Mouse (Mus musculus): ENCODE measurements around the gene Tdrd3. TPM values are rescaled to one million over a fixed set of nuclear protein-coding genes. Genes with fewer than 3 reads are reported as not detected.

Gene Tdrd3
- polyA plus RNA-seq, 1 experiment from 2014 or later: 46.8 TPM

DNA sequence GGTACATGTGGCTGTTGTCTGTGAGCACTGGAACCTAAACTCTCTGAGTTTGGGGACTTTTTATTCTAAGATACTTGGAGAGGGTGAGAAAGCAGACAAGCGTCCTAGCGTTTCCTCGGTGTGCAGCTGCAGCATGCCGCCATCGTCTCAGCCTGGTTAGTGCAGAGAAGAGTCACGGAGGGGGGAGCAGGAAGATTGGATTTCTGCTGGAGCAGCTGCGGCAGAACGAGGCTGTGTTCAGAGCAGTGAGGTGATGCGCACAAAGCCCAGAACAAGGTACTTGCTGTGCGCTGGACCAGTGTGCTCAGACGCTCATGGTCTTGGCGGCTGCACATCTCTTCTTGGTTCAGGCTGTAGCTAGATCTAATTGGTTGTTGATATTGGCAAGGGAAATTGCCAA, 51.1 kb downstream of the Tdrd3 start:
- Histone ChIP-seq H3K9me3 (ENCODE audit: control insufficient read depth, low read length) (no peaks in the 10 kb centered on the region), H3K36me3 (ENCODE audit: control insufficient read depth, insufficient read depth, low read length) (no peaks in the 10 kb centered on the region), H3K27ac (ENCODE audit: low read depth, low read length) (no peak overlapping the region), H3K4me2 (ENCODE audit: low read depth, low read length) (no peak overlapping the region), H3K4me3 (ENCODE audit: low read depth, low read length) (no peak overlapping the region), H3K4me1 (ENCODE audit: control insufficient read depth, insufficient read depth, low read length) (no peaks in the 10 kb centered on the region), H3K9ac (replicated peaks; ENCODE audit: low read depth, low read length) (no peak overlapping the region), H3K27me3 (ENCODE audit: control insufficient read depth, insufficient read depth, low read length) (no peaks in the 10 kb centered on the region)
- 82% methylated on average over 12 of the region's 12 CpGs for WGBS
- ATAC-seq (ENCODE audit: low read depth): peak; percentile 46; the same call in 1 of the 2 replicates

DNA sequence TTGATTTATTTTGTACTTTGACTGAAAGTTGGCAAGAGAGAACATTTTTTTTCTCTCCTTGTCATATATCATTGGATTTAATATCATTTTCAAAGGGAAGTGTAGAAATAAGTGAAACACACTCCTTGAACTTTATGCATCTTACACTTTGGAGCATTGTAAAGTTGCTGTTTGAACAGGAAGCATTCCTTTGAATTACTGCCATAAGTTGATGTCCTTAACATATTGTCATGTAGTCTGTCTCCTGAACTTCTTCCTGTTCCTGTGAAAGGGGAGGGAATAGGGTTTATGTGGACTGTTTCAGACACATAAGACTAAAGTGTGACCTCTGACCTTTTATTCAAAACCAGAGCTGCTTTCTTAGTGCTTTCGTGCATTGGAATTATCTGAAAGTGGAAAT, 55.1 kb downstream of the Tdrd3 start:
- no peak overlapping the region for H3K27ac ChIP-seq (ENCODE audit: low read depth, low read length)
- no peaks in the 10 kb centered on the region for H3K27me3 ChIP-seq (ENCODE audit: control insufficient read depth, insufficient read depth, low read length)
- H3K9ac ChIP-seq (replicated peaks; ENCODE audit: low read depth, low read length): no peak overlapping the region
- H3K4me1 ChIP-seq (ENCODE audit: control insufficient read depth, insufficient read depth, low read length): no peaks in the 10 kb centered on the region
- H3K4me2 ChIP-seq (ENCODE audit: low read depth, low read length): no peak overlapping the region
- H3K4me3 ChIP-seq (ENCODE audit: low read depth, low read length): no peak overlapping the region
- WGBS: 82% methylated on average over 1 of the region's 1 CpGs
- no peaks in the 10 kb centered on the region for H3K9me3 ChIP-seq (ENCODE audit: control insufficient read depth, low read length)
- ATAC-seq (ENCODE audit: low read depth): no peak
- H3K36me3 ChIP-seq (ENCODE audit: control insufficient read depth, insufficient read depth, low read length): no peaks in the 10 kb centered on the region

DNA sequence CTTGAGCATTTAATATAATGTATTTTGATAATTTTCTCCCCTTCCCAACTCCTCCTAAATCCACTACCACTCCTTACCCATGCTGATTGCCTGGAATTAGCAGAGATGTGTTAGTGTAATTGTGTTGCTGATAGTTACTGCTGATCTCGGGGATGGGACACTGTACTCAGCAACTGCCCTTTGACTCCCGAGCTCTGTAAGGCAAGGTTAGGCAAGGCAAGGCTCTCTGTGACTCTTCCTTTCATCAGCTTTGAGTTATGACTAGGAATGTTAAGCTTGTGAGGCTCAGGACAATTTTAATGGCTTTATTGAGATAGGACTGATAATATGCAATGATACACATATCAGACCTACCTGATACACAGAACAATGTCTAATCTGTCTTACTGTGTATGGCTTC, 56.3 kb downstream of the Tdrd3 start:
- no peak for ATAC-seq (ENCODE audit: low read depth)
- H3K27ac ChIP-seq (ENCODE audit: low read depth, low read length): no peak overlapping the region
- no peaks in the 10 kb centered on the region for H3K27me3 ChIP-seq (ENCODE audit: control insufficient read depth, insufficient read depth, low read length)
- 69% methylated on average over 2 of the region's 2 CpGs for WGBS
- no peak overlapping the region for H3K4me3 ChIP-seq (ENCODE audit: low read depth, low read length)
- no peak overlapping the region for H3K9ac ChIP-seq (replicated peaks; ENCODE audit: low read depth, low read length)
- no peaks in the 10 kb centered on the region for H3K9me3 ChIP-seq (ENCODE audit: control insufficient read depth, low read length)
- no peak overlapping the region for H3K4me2 ChIP-seq (ENCODE audit: low read depth, low read length)
- no peaks in the 10 kb centered on the region for H3K4me1 ChIP-seq (ENCODE audit: control insufficient read depth, insufficient read depth, low read length)
- no peaks in the 10 kb centered on the region for H3K36me3 ChIP-seq (ENCODE audit: control insufficient read depth, insufficient read depth, low read length)

DNA sequence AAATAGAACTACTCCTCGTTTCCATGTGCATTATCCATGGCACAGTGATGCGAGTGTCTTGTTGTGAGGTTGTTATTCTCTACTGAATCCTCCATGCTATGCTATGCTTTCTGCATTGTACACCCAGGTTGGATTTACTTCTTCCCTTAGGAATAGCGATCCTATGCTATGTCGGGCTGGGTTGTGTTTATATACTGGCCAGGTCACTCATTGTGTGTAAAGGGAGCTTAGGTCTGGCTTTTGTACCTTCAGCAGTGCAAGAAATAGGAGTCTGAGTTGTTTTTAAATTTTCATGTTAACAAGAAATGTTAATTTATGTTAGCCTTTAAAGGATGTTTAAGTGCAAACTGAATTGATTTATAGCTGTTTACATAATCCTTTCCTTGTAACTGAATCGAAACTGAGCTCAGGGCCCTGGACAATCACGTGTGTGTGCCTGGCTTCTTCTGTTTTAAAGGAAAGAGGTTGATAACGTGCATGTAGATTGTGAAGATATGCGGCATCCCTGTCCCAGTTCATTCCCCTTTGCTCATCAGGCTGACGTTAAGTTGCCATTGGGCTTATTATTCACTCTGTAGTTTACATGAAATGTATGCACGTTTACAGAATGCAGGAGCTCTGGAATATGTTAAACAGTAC, 59.4 kb downstream of the Tdrd3 start:
- no peaks in the 10 kb centered on the region for H3K9me3 ChIP-seq (ENCODE audit: control insufficient read depth, low read length)
- H3K27ac ChIP-seq (ENCODE audit: low read depth, low read length): no peak overlapping the region
- H3K9ac ChIP-seq (replicated peaks; ENCODE audit: low read depth, low read length): no peak overlapping the region
- H3K4me1 ChIP-seq (ENCODE audit: control insufficient read depth, insufficient read depth, low read length): no peaks in the 10 kb centered on the region
- ATAC-seq (ENCODE audit: low read depth): no peak
- no peak overlapping the region for H3K4me3 ChIP-seq (ENCODE audit: low read depth, low read length)
- no peaks in the 10 kb centered on the region for H3K27me3 ChIP-seq (ENCODE audit: control insufficient read depth, insufficient read depth, low read length)
- H3K4me2 ChIP-seq (ENCODE audit: low read depth, low read length): no peak overlapping the region
- H3K36me3 ChIP-seq (ENCODE audit: control insufficient read depth, insufficient read depth, low read length): no peaks in the 10 kb centered on the region; the same call in 1 of the 2 replicates
- WGBS: 79% methylated on average over 10 of the region's 10 CpGs

DNA sequence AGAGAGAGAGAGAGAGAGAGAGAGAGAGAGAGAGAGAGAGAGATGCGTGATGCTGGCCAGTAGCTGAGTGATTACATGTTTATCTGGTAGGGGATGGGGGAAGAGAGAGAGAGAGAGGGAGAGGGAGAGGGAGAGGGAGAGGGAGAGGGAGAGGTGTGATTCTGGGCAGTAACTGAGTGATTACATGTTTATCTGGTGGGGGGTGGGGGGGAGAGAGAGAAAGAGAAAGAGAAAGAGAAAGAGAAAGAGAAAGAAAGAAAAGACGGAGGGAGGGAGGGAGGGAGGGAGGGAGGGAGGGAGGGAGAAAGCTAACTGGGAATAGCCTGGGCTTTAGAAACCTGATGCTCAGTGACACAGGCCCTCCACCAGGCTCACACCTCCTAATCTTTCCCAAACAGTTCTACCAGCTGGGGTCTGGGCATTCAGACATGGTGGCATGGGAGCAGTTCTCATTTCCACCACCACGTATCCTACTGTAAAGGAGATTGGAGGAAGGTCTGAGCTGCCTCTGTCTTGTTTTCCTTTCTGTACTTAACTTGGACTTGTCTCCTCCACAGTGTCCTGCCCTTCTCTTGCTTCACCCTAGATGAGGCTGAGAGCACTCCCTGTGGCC, 62.0 kb downstream of the Tdrd3 start:
- ATAC-seq (ENCODE audit: low read depth): no peak
- Histone ChIP-seq H3K9ac (replicated peaks; ENCODE audit: low read depth, low read length) (no peak overlapping the region), H3K4me2 (ENCODE audit: low read depth, low read length) (no peak overlapping the region), H3K4me1 (ENCODE audit: control insufficient read depth, insufficient read depth, low read length) (no peaks in the 10 kb centered on the region), H3K27ac (ENCODE audit: low read depth, low read length) (no peak overlapping the region), H3K4me3 (ENCODE audit: low read depth, low read length) (no peak overlapping the region), H3K9me3 (ENCODE audit: control insufficient read depth, low read length) (no peaks in the 10 kb centered on the region), H3K36me3 (ENCODE audit: control insufficient read depth, insufficient read depth, low read length) (no peaks in the 10 kb centered on the region; the same call in 1 of the 2 replicates), H3K27me3 (ENCODE audit: control insufficient read depth, insufficient read depth, low read length) (no peaks in the 10 kb centered on the region)
- WGBS: 68% methylated on average over 2 of the region's 3 CpGs

DNA sequence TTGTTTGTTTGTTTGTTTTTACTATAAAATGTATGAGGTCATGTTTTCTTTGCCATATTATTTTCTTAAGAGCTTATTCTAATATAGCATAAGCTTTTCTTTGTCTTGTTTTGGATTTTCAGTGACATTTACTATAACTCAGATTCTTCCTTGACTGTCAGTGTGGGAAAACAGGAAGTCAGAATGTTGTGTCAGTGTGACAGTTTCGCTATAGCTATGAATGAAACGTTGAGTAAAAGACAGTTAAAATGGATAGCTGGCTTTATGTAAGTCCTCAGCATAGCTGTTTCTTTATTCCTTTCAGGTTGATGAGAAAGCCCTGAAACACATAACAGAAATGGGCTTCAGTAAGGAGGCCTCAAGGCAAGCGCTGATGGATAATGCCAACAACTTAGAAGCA, 69.4 kb downstream of the Tdrd3 start:
- H3K9ac ChIP-seq (replicated peaks; ENCODE audit: low read depth, low read length): no peak overlapping the region
- H3K27ac ChIP-seq (ENCODE audit: low read depth, low read length): no peak overlapping the region
- no peaks in the 10 kb centered on the region for H3K9me3 ChIP-seq (ENCODE audit: control insufficient read depth, low read length)
- H3K4me2 ChIP-seq (ENCODE audit: low read depth, low read length): no peak overlapping the region
- H3K27me3 ChIP-seq (ENCODE audit: control insufficient read depth, insufficient read depth, low read length): no peaks in the 10 kb centered on the region
- ATAC-seq (ENCODE audit: low read depth): no peak
- WGBS: 89% methylated on average over 3 of the region's 3 CpGs
- H3K36me3 ChIP-seq (ENCODE audit: control insufficient read depth, insufficient read depth, low read length): no peaks in the 10 kb centered on the region; the same call in 1 of the 2 replicates
- H3K4me3 ChIP-seq (ENCODE audit: low read depth, low read length): no peak overlapping the region
- H3K4me1 ChIP-seq (ENCODE audit: control insufficient read depth, insufficient read depth, low read length): no peaks in the 10 kb centered on the region

DNA sequence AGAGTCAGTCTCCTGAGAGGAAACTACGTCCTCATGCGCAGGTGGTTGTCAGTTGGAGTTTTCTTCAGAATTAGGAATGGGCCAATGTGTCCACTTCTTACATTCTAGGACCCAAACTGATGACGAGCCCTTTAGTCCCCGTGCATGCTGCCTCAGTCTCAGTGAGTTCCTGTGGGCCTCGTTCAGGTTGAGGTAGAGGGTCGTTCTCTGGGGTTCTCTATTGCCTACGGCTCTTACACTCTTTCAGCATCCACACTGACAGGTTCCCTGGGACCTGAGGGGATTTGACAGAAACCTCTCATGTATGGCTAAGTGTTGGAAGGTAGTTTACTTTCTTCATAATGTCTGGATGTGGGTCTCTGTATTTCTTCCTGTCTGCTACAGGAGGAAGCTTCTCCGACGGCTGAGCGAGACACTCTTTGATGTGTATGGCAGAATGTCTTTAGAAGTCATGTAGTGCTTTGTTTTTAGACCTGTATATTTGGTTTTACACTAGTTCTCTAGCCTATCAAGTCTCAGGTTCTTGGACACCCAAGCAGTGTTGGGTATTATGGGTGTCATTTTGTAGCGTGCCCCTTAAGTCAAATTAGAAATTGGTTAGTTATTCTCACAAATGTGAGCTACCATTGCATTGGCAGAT, 81.6 kb downstream of the Tdrd3 start:
- no peak for ATAC-seq (ENCODE audit: low read depth)

DNA sequence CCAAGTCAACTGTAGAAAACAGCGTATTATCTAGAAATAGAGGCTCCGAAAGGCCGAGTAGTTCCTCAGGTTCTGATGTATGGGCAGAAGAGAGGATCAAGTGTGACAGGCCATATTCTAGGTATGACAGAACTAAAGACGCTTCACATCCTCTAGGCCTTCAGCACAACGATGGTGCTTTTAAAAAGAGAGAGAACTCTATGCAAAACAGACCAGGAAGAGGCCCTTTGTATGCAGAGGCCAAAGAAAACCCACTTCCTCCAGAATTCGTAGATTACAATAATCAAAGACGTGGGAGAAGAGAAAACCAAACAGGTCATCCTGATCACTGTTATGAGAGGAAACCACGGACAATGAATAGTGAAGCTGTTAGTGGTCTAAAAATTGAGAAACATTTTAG, 89.5 kb downstream of the Tdrd3 start:
- Histone ChIP-seq H3K4me3 (ENCODE audit: low read depth, low read length) (no peak overlapping the region), H3K36me3 (ENCODE audit: control insufficient read depth, insufficient read depth, low read length) (0 out of 2 replicates have a peak, but pooled peaks cover 3% of the 10 kb centered on the region), H3K4me2 (ENCODE audit: low read depth, low read length) (no peak overlapping the region), H3K27me3 (ENCODE audit: control insufficient read depth, insufficient read depth, low read length) (no peaks in the 10 kb centered on the region), H3K9me3 (ENCODE audit: control insufficient read depth, low read length) (no peaks in the 10 kb centered on the region), H3K4me1 (ENCODE audit: control insufficient read depth, insufficient read depth, low read length) (no peaks in the 10 kb centered on the region), H3K27ac (ENCODE audit: low read depth, low read length) (no peak overlapping the region), H3K9ac (replicated peaks; ENCODE audit: low read depth, low read length) (no peak overlapping the region)
- ATAC-seq (ENCODE audit: low read depth): no peak
- WGBS: 93% methylated on average over 8 of the region's 8 CpGs

More for the DNA sequence above, 81.6 kb downstream of the Tdrd3 start:
- 96% methylated on average over 11 of the region's 11 CpGs for WGBS
- Histone ChIP-seq H3K4me2 (ENCODE audit: low read depth, low read length) (no peak overlapping the region), H3K9me3 (ENCODE audit: control insufficient read depth, low read length) (no peaks in the 10 kb centered on the region), H3K4me1 (ENCODE audit: control insufficient read depth, insufficient read depth, low read length) (no peaks in the 10 kb centered on the region), H3K27ac (ENCODE audit: low read depth, low read length) (no peak overlapping the region), H3K4me3 (ENCODE audit: low read depth, low read length) (no peak overlapping the region), H3K36me3 (ENCODE audit: control insufficient read depth, insufficient read depth, low read length) (no peaks in the 10 kb centered on the region), H3K27me3 (ENCODE audit: control insufficient read depth, insufficient read depth, low read length) (no peaks in the 10 kb centered on the region), H3K9ac (replicated peaks; ENCODE audit: low read depth, low read length) (no peak overlapping the region)

DNA sequence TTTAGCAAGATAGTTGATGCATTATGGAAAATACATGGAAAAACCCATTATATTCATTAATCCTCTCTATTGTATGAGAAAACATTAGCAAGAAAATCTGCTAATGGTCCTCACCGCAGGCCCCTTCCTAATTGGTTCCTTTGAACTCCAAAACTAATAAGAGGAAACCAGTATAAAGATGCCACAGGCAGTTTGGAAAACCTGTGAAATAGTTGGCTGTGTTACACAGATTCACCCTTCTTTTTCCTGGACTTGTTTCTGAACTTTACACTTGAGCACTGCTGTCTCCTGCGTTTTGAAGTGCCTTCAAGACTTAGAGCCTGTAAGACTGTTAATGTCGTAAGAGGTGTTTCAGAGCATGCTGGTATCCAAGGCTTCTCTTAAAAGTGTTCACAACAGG, 98.8 kb downstream of the Tdrd3 start:
- Histone ChIP-seq H3K4me2 (ENCODE audit: low read depth, low read length) (no peak overlapping the region), H3K4me1 (ENCODE audit: control insufficient read depth, insufficient read depth, low read length) (no peaks in the 10 kb centered on the region), H3K9me3 (ENCODE audit: control insufficient read depth, low read length) (no peaks in the 10 kb centered on the region), H3K27ac (ENCODE audit: low read depth, low read length) (no peak overlapping the region), H3K27me3 (ENCODE audit: control insufficient read depth, insufficient read depth, low read length) (no peaks in the 10 kb centered on the region), H3K36me3 (ENCODE audit: control insufficient read depth, insufficient read depth, low read length) (no peaks in the 10 kb centered on the region), H3K9ac (replicated peaks; ENCODE audit: low read depth, low read length) (no peak overlapping the region), H3K4me3 (ENCODE audit: low read depth, low read length) (no peak overlapping the region)
- 92% methylated on average over 3 of the region's 3 CpGs for WGBS
- ATAC-seq (ENCODE audit: low read depth): no peak
